Mouse (Mus musculus): ENCODE data around the gene Zfp536.
A peak's percentile ranks its signal among the peaks of the same experiment; 100 is the strongest.

DNA sequence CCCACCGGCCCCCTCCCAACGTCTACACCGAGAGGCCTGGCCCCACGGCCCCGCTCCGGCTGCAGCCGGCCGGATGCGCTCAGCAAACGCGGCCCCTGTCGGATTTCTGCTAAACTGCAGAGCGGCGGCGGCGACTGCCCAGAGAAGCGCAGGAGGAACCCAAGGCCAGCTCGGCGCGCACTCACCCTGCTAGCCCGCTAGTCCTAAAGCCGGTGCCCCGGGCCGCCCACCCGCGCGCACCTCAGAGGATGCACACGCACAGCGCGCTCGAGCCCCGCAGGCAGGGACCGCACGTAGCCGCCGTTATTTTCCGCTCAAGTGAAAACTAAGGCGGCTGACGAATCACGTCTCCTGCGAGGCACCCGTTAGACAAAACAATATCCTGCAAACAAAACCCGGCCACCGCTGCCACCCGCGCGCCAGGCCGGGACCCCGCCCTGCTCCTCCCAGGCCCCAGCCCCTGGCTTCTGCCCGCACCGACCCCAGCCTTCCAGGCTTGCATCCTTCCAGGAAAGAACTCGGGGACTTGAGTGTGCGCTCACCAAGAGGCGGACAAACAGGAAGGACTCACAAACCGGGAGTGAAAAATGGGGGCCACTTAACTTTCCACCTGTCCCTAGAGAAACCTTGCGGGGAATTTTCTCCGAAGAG is 2.9 kb downstream of the Zfp536 start:
- TF ChIP-seq CTCF (IDR thresholded peaks at IDR 0.05; ENCODE audit: low read depth) (peak; percentile 57), EP300 (IDR thresholded peaks at IDR 0.05; ENCODE audit: low read depth) (no peak)

All from heart, postnatal 0 days (tissue).